Mouse (Mus musculus) embryonic facial prominence, embryonic 10.5 days (tissue): ENCODE results near the gene Dab1. TPM values are rescaled to one million over a fixed set of nuclear protein-coding genes. Genes with fewer than 3 reads are reported as not detected.

Source experiments
- DNase-seq: peaks from one replicate; pipeline ENCODE4 v3.0.0-alpha.2; 2017; ENCODE audit warnings: low spot score
- H3K27ac ChIP-seq: fragments of 300-500 bp; sonication (generic); replicated peaks from 2 replicates; pipeline ENCODE4 v1.5.1; 2016; ENCODE audit warnings: mild to moderate bottlenecking
- H3K27me3 ChIP-seq: fragments of 300-500 bp; sonication (generic); replicated peaks from 2 replicates; pipeline ENCODE4 v1.6.1; 2016; ENCODE audit warnings: low read depth, mild to moderate bottlenecking; ENCODE audit not compliant: poor library complexity, severe bottlenecking
- H3K36me3 ChIP-seq: fragments of 300-500 bp; sonication (generic); replicated peaks from 2 replicates; pipeline ENCODE4 v1.6.1; 2016; ENCODE audit warnings: mild to moderate bottlenecking, moderate library complexity
- H3K4me1 ChIP-seq: fragments of 300-500 bp; sonication (generic); 2 replicates; pipeline ENCODE4 v1.6.1; 2016
- H3K4me3 ChIP-seq: fragments of 300-500 bp; sonication (generic); 2 replicates; pipeline ENCODE4 v1.5.1; 2016; ENCODE audit warnings: mild to moderate bottlenecking, moderate library complexity
- H3K9me3 ChIP-seq: fragments of 300-500 bp; sonication (generic); 2 replicates; pipeline ENCODE4 v1.6.1; 2016; ENCODE audit warnings: mild to moderate bottlenecking
- WGBS: fragments of 180-500 bp; shearing (Covaris S2); methylation state at CpG from one replicate; pipeline ENCODE4 v1.1.7; 2016; 5-methylcytosine and 5-hydroxymethylcytosine counted together
- polyA plus RNA-seq: library from polyadenylated mRNA; unstranded; fragments of >200 nt; fragmentation: Nextera tagmentation; extraction: Ambion mirVana; gene quantifications from 2 replicates; pipeline ENCODE4 v1.2.1, GENCODE M21; 2016

The Dab1 gene
- polyA plus RNA-seq, 1 experiment from 2014 or later: 15.6 TPM

- Histone ChIP-seq H3K27me3 (no peaks in the 10 kb centered on the region), H3K4me1 (peaks cover 21% of the 10 kb centered on the region), H3K9me3 (no peaks in the 10 kb centered on the region), H3K36me3 (no peaks in the 10 kb centered on the region), H3K4me3 (no peak overlapping the region), H3K27ac (no peak overlapping the region)
- DNase-seq: no peak
- 89% methylated on average over 6 of the region's 6 CpGs for WGBS
Measured at GRCm38 (mm10) chr4:104715857-104716256, 1096.7 kb downstream of the Dab1 start.

- no peak overlapping the region for H3K4me3 ChIP-seq
- H3K9me3 ChIP-seq: no peaks in the 10 kb centered on the region
- WGBS: 87% methylated on average over 1 of the region's 1 CpGs
- peaks cover 21% of the 10 kb centered on the region for H3K4me1 ChIP-seq
- H3K27ac ChIP-seq: no peak overlapping the region
- H3K36me3 ChIP-seq: no peaks in the 10 kb centered on the region
- DNase-seq: no peak
- H3K27me3 ChIP-seq: no peaks in the 10 kb centered on the region
Measured at GRCm38 (mm10) chr4:104716506-104716905, 1097.3 kb downstream of the Dab1 start.

GRCm38 (mm10) chr4:104718973-104719795 is 1100.0 kb downstream of the Dab1 start:
- Histone ChIP-seq H3K9me3 (no peaks in the 10 kb centered on the region), H3K4me3 (no peak overlapping the region), H3K27me3 (no peaks in the 10 kb centered on the region), H3K27ac (peak overlapping the region; percentile 64; the same call in 1 of the 2 replicates), H3K36me3 (no peaks in the 10 kb centered on the region), H3K4me1 (peaks cover 30% of the 10 kb centered on the region)
- no peak for DNase-seq
- 67% methylated on average over 13 of the region's 13 CpGs for WGBS

DNA sequence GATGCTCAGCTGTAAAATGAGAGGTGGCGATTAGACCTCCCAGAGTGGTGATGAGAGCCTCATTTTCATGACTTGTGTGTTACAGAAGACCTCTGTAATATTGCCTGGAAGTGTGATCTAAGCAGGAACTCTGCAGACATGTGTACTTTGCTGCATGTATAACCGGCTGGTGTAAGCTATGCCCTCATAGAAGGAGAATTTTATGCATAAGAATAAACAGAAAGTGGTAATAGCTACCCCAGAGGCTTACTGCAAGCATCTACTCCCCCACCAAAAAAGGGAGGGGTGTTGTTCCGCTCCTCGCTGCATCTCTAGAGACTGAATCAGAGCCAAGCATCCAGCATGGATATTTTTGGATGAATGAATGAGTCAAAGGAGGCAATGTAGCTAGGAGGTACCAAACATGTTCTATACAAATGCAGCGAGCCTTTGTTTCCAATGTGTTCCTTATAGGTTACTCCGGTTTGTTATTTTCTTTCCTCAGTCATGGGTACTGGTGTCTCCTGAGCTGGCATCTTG is 1104.4 kb downstream of the Dab1 start:
- no peaks in the 10 kb centered on the region for H3K36me3 ChIP-seq
- H3K27ac ChIP-seq: no peak overlapping the region
- no peaks in the 10 kb centered on the region for H3K27me3 ChIP-seq
- no peaks in the 10 kb centered on the region for H3K9me3 ChIP-seq
- DNase-seq: no peak
- 91% methylated on average over 6 of the region's 6 CpGs for WGBS
- no peak overlapping the region for H3K4me3 ChIP-seq
- peaks cover 36% of the 10 kb centered on the region for H3K4me1 ChIP-seq

DNA sequence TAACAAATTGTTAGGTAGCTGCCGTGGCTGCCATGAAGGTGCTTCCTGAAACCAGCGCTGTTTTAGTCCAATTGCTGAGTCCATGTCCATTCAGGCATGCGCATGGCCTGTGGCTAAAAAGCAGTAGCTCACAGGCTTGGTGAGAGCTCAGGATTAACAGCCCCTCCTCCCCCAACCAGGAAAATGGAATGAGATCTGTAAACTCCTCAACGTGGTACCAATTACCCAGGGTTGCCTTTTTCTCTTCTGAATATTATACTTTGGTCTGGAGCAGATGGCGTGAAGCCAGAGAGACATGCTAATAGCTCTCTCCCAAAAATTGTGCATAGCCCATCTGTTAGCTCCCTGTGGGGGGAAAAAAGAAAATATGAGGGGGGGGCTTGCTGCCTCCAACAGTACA is 1105.1 kb downstream of the Dab1 start:
- peak; percentile 34 for DNase-seq
- H3K9me3 ChIP-seq: no peaks in the 10 kb centered on the region
- H3K4me1 ChIP-seq: peaks cover 29% of the 10 kb centered on the region
- no peak overlapping the region for H3K4me3 ChIP-seq
- H3K36me3 ChIP-seq: no peaks in the 10 kb centered on the region
- H3K27me3 ChIP-seq: no peaks in the 10 kb centered on the region
- 66% methylated on average over 5 of the region's 5 CpGs for WGBS
- H3K27ac ChIP-seq: no peak overlapping the region

- DNase-seq: no peak
- H3K4me3 ChIP-seq: no peak overlapping the region
- peaks cover 16% of the 10 kb centered on the region for H3K4me1 ChIP-seq
- no peak overlapping the region for H3K27ac ChIP-seq
- no peaks in the 10 kb centered on the region for H3K9me3 ChIP-seq
- no peaks in the 10 kb centered on the region for H3K36me3 ChIP-seq
- WGBS: 52% methylated on average over 3 of the region's 3 CpGs
- no peaks in the 10 kb centered on the region for H3K27me3 ChIP-seq
Measured at GRCm38 (mm10) chr4:104725673-104726072, 1106.5 kb downstream of the Dab1 start.

- no peaks in the 10 kb centered on the region for H3K36me3 ChIP-seq
- no peaks in the 10 kb centered on the region for H3K9me3 ChIP-seq
- H3K4me1 ChIP-seq: peaks cover 7% of the 10 kb centered on the region
- H3K27ac ChIP-seq: no peak overlapping the region
- DNase-seq: no peak
- H3K27me3 ChIP-seq: no peaks in the 10 kb centered on the region
- 84% methylated on average over 8 of the region's 8 CpGs for WGBS
- no peak overlapping the region for H3K4me3 ChIP-seq
Measured at GRCm38 (mm10) chr4:104729185-104729584, 1110.0 kb downstream of the Dab1 start.

DNA sequence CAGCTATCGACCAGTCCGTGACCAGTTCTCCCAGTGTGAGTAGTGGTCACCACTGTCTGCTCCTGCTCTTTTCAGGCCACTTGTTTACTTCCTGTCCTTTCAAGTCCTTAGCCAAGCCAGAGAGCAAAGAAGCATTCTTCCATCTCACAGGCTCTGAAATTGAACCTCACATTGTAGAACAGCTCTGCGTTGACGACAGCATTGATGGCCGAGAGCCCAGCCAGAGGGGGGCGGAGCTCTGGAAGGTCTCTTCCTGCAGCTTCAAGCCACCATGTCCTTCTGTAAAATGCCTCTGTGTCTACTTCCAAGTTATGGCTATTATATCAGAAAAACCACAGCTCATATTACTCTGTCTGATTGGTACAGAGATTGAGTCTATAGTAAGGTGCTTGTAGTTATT is 1127.3 kb downstream of the Dab1 start:
- WGBS: 74% methylated on average over 6 of the region's 6 CpGs
- H3K4me1 ChIP-seq: peaks cover 3% of the 10 kb centered on the region; the same call in 1 of the 2 replicates
- DNase-seq: no peak

GRCm38 (mm10) chr4:104754090-104754489 is 1134.9 kb downstream of the Dab1 start:
- Histone ChIP-seq H3K4me1 (no peaks in the 10 kb centered on the region), H3K27me3 (no peaks in the 10 kb centered on the region), H3K27ac (no peak overlapping the region), H3K4me3 (no peak overlapping the region), H3K9me3 (no peaks in the 10 kb centered on the region), H3K36me3 (no peaks in the 10 kb centered on the region)
- no peak for DNase-seq
- WGBS: 67% methylated on average over 3 of the region's 3 CpGs

More for the DNA sequence above, 1127.3 kb downstream of the Dab1 start:
- no peak overlapping the region for H3K27ac ChIP-seq
- no peak overlapping the region for H3K4me3 ChIP-seq
- no peaks in the 10 kb centered on the region for H3K9me3 ChIP-seq
- H3K27me3 ChIP-seq: no peaks in the 10 kb centered on the region
- no peaks in the 10 kb centered on the region for H3K36me3 ChIP-seq

DNA sequence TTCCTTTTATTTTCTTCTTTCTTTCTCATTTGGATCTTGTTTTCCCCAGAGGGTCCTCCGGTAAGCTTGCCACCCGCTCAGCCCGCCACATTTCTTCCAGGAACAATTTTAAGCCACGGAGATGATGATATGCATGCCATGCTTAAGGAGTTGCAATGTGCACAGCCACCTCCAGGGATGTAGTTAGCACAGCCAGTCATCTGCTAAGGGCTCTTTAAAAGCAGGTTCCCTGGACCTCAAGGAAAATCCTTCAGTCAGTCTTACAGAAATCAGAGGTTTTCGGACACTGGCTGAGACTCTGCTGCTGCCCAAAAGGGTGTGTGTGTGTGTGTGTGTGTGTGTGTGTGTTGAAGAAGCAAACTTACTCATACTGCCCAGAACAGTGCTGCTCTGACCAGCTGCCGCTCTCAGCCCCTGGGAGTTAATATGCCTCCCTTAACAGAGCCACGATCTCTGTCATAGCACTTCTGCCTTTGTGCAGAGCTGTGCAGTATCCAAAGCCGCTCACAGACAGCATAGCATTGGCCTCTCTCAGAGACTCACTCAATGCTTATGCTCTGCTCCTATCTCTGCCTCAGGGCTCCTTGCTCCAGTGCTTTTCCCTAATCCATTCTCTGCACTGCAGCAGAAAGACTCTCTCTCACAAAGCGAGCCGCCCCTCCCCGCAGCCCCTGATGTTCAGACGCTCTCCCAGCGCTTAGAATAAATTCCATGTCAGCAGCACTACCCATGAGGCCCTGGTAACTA is 1141.9 kb downstream of the Dab1 start:
- 54% methylated on average over 13 of the region's 13 CpGs for WGBS
- H3K9me3 ChIP-seq: no peaks in the 10 kb centered on the region
- DNase-seq: peak; percentile 15
- peaks cover 8% of the 10 kb centered on the region; the same call in 1 of the 2 replicates for H3K4me1 ChIP-seq
- H3K27me3 ChIP-seq: peaks cover 7% of the 10 kb centered on the region; the same call in 1 of the 2 replicates
- 0 out of 2 replicates have a peak overlapping the region, but pooled peaks have one; percentile 4 for H3K27ac ChIP-seq
- H3K4me3 ChIP-seq: no peak overlapping the region
- H3K36me3 ChIP-seq: no peaks in the 10 kb centered on the region

DNA sequence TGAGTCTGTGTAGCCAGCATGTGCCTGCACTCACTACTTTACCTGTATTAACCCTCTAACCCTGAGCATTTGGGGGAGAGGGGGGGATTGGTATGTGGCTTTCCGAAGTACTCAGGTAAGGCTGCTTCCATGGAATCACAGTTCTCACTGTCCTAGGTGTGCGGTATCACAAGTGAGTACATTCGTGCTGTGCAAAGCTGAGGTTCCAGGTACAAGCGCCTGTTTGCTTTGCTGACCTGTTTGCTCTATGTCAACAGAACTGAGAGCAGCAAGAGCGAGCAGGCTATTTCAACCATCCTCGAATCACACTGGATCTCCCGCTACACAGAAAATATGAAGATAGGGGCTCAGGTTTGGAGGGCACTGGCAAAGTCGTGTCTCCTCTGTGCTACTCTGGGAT is 1146.9 kb downstream of the Dab1 start, which contains the start of gene C8b:
C8b (plus strand) TSS at position 253 of the 400 bp plus-strand sequence.
- Histone ChIP-seq H3K27me3 (peaks cover 22% of the 10 kb centered on the region; the same call in 1 of the 2 replicates), H3K36me3 (no peaks in the 10 kb centered on the region), H3K4me1 (peaks cover 5% of the 10 kb centered on the region; the same call in 1 of the 2 replicates), H3K27ac (no peak within 1 kb of the TSS), H3K9me3 (no peaks in the 10 kb centered on the region), H3K4me3 (no peak within 1 kb of the TSS)
- DNase-seq: no peak
- WGBS: 91% methylated on average over 8 of the region's 8 CpGs

DNA sequence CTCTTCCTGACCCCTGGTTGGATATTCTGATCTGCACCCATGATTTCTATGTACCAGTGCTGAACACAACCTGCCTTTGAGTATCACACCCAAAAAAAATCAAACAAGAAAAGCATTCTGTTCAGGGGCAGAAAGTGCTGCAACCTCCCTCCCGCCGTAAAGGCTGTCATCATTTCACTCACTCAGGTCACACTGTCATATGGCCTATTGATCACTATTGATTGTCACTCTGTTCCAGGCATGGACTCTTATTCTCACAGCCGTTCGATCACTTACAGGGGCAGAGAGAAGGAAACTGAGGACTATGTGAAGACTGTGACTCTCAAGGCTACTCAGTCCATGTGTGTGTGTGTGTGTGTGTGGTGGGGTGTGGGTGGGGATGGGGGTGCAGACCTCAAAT is 1149.0 kb downstream of the Dab1 start:
- WGBS: 87% methylated on average over 4 of the region's 4 CpGs
- no peak overlapping the region for H3K4me3 ChIP-seq
- no peak overlapping the region for H3K27ac ChIP-seq
- H3K9me3 ChIP-seq: no peaks in the 10 kb centered on the region
- H3K4me1 ChIP-seq: no peaks in the 10 kb centered on the region
- 0 out of 2 replicates have a peak, but pooled peaks cover 16% of the 10 kb centered on the region for H3K27me3 ChIP-seq
- no peak for DNase-seq
- no peaks in the 10 kb centered on the region for H3K36me3 ChIP-seq
